Mouse (Mus musculus) liver, adult 2 months (tissue): ENCODE data around the gene Hoxd13.

Experiments used
- CTCF ChIP-seq: fragments of 200-500 bp; IDR thresholded peaks from 2 replicates; pipeline ENCODE4 v1.5.1; 2011; ENCODE audit warnings: low read depth, low read length, control low read depth
- POLR2A ChIP-seq: fragments of 200-500 bp; IDR thresholded peaks from 2 replicates; pipeline ENCODE4 v1.6.1; 2011; ENCODE audit warnings: low read length, control low read depth; ENCODE audit not compliant: insufficient read depth; ENCODE audit errors: extremely low read depth

- TF ChIP-seq CTCF: no peak
- TF ChIP-seq POLR2A: no peak
Measured at GRCm38 (mm10) chr2:74678891-74679595, 10.9 kb downstream of the Hoxd13 start, which contains the start of gene Hoxd11.
